Mouse (Mus musculus): ENCODE data around the gene Rps26.

Gene Rps26

GRCm38 (mm10) chr10:128626311-128627310 lies at the start of gene Rps26:
Gene Rps26, minus strand, starts transcription at chr10:128626747.
- peak; percentile 84 to 88 for DNase-seq

GRCm38 (mm10) chr10:128674469-128675008 lies 48.0 kb upstream of the Rps26 start:
- DNase-seq = peak in 1 of 2 experiments; percentile 39

DNA sequence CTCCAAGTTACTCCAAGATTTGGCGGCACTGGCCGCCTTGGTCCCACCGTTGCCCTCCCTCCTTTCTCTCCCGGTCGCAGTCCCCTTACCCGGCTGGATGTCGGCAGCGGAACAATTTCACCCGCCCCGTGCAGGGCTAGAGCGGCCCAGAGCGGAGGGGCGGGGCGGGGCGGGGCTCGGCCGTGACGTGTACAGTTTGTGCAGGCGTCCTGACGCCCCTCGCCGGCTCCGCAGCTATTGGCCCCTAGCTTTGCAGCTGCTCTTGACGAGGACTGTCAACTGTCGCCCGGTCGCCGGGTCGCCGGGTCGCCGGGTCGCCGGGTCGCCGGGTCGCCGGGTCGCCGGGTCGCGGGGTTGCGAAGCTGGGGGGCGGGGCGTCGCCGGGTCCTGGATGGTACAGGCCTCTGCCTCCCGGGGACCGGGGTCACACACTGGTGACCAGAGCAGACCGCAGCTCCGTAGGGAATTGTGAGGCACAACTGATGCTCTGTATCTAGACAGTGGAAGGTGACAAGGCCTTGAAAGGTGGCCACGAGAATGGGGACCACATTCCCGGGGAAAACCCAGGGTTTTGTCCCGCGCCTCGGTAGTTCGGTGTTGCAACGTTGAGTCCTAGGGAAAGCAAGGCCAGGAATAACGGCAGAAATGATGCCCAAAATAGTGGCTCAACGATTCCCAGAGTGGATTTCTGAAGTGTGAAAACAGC lies 47.4 kb upstream of the Rps26 start, which contains the start of gene Suox:
Gene Suox (minus strand): TSS at position 311 of the 706 bp plus-strand sequence.
- DNase-seq = peak; percentile 85 to 89

GRCm38 (mm10) chr10:128671148-128671547 lies 44.6 kb upstream of the Rps26 start:
- DNase-seq = no peak

DNA sequence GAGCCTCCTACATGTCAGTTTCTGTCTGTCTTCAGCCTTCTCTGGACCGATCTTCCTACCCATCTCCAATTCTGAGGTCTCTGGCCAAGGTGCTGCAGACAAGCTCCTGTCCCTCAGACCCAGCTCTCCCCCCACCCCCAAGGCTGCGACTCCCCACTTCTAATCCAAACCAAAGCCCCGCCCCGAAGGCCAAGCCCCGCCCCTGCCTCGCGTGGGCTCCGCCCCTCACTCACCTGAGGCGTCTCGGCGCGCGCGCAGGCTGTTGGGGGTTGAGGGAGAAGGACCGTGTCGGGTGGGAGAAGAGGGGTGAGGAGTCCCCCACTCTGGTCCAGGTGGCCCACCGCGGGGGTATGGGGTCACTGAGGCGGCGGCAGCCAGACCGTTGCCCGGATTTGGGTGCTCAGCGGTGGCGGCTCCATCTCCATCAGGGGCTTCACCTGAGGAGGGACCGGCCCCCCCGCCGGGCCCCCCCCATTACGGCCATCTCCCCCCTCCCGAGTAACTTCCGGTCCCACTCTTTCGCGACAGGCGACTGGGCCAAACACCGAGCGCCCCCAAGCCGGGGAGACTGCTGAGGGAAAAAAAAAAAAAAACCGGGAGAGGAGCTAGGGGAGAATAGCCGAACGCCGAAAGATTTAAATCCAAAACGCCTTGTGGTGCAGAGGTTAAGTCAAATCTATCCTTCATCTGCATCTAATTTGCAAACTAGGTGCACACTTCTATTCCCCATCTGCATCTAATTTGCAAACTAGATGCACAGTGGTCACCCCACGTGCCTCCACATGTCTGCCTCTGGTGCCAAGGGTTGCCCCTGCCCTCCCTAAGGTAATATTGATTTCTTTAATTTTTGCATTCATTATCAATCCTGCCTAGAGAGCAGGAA lies 42.5 kb upstream of the Rps26 start:
- DNase-seq = peak; percentile 72 to 75

DNA sequence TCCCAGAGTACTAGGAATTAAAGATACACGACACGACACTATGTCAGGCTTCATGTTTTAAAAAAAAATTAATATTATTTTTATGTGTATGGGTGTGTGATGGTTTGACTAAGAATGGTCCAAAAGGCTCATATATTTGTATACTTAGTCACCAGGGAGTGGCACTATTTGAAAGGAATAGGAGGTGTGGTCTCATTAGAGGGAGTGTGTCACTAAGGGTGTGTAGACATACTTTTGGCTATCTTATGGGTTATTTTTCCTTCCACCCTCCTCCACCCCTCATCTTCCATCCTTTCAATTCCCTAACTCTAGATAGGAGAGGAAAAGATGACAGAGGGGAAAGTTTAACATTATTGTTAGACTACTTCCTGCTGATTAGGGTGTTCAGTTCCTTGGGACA lies 39.3 kb upstream of the Rps26 start:
- no peak for DNase-seq

DNA sequence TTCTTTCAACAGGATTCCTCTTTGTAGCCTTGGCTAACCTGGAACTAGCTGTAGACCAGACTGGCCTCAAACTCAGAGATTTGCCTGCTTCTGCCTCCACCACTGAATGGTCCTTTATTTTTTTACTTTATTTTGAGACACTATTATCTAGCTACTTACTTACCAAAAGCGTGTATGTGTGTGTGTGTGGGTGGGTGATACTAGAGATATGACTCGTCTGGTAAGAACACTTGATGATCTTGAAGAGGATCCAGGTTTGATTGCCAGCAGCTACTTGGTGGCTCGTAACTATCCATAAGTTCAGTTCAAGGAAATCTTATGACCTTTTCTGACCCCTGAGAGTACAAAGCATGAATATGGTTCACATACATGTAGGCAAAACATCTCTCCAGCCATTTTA lies 38.8 kb upstream of the Rps26 start:
- DNase-seq = no peak

DNA sequence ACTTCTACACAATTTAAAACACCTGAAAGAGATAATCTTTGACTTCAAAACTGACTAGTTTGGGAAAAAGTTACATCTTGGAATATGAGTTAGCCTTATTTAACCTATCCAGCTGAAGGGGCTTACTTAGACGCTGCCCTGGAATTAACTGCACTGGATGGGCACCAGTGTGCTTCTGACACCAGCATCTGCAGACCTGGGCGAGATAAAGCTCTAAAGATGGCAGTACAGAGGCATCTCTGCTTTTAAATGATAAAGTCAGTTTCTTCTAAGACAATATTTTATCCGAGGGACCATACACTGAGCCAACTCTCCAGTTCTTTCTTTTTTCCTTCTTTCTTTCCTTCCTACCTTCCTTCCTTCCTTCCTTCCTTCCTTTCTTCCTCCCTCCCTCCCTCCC lies 38.3 kb upstream of the Rps26 start:
- DNase-seq = no peak

DNA sequence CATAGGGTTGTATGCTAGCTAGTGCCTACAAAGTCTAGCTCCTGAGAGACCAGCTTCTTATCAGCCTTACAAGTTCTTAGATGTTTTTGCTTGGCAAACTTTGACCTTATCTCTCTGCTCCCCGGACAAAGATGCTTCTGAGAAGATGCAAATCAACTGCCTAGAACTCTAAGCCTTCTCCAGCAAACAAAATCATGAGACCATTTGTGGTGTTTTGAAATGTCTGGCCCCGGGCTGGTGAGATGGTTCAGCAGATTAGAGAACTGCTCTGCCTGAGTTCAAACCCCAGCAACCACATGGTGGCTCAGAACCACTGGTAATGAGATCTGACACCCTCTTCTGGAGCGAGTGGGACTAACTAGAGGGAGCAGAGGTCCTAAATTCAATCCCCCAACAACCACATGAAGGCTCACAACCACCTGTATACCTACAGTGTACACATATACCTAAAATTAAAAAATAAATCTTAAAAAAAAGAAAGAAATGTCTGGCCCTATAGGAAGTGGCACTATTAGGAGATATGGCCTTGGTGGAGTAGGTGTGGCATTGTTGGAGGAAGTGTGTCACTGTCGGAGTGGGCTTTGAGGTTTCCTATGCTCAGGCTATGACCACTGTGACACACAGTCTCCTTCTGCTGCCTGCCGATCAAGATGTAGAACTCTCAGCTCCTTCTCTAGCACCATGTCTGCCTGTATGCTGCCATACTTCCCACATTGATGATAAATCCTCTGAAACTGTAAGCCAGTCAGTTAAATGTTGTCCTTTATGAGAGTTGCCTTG lies 37.1 kb upstream of the Rps26 start:
- no peak for DNase-seq

DNA sequence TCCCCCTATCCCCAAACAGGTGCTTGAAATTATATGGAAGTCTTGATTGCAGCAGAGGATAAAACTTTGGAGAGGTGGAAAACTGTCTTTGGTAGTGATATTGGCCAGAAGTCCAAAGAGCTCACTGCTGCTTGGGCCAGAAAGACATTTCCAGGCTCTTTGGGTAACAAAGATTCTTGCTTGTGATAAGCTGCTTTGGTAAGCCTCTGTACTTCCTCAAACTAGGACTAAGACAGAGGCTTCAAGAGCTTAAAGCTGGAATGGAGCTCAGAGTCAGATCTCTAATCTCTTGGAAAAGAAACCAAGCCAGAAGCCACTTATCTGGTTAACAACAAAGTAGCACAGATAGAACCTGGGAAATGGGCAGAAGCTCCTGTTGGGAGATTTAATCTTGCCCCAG lies 35.9 kb upstream of the Rps26 start:
- DNase-seq = no peak

DNA sequence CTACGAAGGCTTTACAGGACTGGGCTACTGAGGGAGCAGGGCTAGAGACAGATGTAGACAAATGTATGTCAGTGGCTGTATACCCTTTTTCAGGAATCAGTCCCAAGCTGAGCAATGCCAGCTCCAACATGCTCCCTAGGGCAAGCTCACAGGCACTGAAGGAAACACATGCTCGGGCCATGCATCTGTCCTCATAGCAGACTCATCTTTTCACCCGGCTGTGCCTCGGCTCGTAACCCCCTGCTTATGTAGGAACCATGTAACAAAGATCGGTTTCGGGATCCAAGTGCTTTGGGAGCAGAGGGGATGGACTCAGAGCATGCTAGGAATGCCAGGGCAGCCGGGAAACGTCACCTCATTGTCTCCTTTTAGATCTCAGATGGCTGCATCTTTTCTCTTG lies 32.9 kb upstream of the Rps26 start:
- no peak for DNase-seq

DNA sequence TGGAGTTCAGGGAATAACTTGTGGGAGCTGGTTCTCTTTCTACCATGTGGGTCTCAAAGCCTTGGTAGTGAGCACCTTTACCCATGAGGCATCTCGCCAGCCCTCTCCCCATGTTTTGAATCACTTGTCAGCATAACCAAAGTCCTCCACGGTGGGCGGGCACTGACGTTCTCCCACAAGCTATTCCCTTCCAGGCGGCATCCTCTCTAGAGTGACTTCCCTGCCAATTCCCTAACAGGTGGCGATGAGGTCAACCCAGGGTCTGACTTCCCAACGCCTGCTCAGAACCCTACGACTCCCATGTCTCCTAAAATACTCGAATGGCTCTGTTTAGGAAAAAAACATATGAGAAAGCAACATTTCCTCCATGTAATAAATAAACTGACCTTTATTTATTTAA lies 31.3 kb upstream of the Rps26 start:
- DNase-seq = no peak

GRCm38 (mm10) chr10:128656731-128657130 lies 30.2 kb upstream of the Rps26 start:
- DNase-seq = no peak

- DNase-seq = no peak
These were observed 28.7 kb upstream of the Rps26 start for GRCm38 (mm10) chr10:128655254-128655653.

- DNase-seq = no peak
These were observed 27.3 kb upstream of the Rps26 start for GRCm38 (mm10) chr10:128653866-128654265.

DNA sequence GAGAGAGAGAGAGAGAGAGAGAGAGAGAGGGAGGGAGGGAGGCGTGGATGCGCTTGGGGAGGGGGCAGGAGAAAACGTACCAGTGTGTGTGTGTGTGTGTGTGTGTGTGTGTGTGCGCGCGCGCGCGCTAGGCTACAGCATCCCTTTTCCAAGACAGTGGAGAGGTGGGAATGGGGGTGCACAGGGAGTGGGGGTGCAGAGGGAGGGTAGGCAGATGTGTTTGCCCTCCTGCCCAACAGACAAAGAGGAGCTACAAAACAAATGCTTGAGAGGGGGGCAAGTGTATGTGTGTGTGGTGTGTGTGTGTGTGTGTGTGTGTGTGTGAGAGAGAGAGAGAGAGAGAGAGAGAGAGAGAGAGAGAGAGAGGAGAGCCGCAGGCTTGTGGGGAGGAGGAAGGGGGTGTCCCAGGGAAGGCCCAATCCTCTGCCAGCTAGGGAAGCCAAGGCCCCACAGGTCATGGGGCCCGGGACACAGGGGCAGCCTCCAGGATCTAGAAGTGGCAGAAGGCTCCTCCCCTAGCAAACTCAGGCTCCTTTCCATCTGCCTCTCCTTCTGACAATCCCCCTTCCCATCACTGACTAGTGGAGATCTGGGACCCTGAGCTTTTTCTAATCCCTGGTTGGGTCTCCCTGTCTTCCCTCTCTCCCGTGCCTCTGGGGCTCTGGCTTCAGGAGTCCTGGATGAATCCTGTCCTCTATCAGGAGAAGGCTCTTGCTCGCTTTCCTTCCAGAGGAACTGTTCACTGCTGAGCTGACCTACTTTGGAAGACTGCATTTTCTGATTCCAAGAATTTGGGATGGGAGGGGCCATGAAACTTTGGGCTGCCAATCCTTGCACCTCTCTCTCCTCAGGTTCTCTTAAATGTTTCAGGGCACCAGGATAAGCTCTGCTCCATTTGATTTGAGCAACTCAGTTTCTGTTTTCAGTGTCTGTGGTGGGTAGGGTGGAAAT lies 19.9 kb upstream of the Rps26 start:
- peak; percentile 19 to 44 for DNase-seq

DNA sequence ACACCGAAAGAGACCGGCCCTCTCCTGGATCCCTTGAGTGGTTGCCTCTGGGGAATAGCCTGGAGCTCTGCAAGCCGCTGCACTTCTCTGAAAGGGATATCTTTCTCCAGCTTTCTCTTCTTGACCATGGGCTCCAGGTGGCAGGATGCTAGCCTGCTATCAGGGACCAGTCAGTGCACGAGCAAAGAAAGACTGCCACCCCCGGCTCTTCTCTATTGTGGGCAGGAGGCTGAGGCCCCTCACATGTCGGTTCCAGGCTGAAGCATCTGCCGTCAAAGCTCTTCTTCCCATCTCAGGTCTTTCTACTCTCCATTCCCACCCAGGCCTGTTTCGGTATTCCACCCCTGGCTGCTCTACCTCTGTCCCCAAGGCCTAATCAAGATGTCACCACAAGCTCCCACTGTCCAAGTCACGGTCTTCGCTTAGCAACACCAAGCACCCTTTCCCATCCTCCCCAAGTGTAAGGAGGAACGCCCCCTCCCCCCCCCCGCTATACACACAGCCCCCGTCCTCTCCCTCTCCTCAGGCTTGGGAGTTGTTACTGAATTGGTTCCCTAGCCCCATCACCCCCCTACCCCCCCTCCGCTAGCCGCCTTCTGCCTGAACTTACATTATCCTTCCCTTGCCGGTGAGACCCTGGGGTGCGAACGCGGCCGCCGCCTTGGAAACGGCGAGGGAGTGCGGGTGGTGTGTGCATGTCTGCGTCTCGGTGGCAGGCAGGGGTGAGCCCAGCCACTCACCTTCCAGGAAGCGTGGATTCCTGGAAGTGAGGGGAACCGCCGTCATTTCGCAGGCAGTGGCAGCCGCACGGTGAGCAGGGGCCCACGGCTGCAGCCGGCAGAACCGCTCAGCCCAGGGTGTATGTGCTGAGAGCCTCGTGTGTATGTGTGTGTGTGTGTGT lies 18.8 kb upstream of the Rps26 start, which contains the start of gene Ikzf4:
Gene Ikzf4 (minus strand): TSS at position 881 of the 901 bp plus-strand sequence.
- DNase-seq = peak; percentile 52 to 62

- DNase-seq = no peak
These were observed 16.2 kb upstream of the Rps26 start for GRCm38 (mm10) chr10:128642749-128643148.

- DNase-seq = no peak
These were observed 15.3 kb upstream of the Rps26 start for GRCm38 (mm10) chr10:128641871-128642270.

Measured in lung, postnatal 4 days (tissue).